Mouse (Mus musculus) cortical plate, adult 2 months (tissue): Measurements from ENCODE around the gene Ifngr2.

Source experiments
- CTCF ChIP-seq: fragments of 200-500 bp; IDR thresholded peaks from 2 replicates; pipeline ENCODE4 v1.5.1; 2011; ENCODE audit warnings: mild to moderate bottlenecking, control low read depth, low read length; ENCODE audit not compliant: insufficient read depth; ENCODE audit errors: extremely low read depth
- POLR2A ChIP-seq: fragments of 200-500 bp; IDR thresholded peaks from 2 replicates; pipeline ENCODE4 v1.6.1; 2011; ENCODE audit warnings: mild to moderate bottlenecking, low read length, control low read depth; ENCODE audit not compliant: insufficient read depth; ENCODE audit errors: extremely low read depth

DNA sequence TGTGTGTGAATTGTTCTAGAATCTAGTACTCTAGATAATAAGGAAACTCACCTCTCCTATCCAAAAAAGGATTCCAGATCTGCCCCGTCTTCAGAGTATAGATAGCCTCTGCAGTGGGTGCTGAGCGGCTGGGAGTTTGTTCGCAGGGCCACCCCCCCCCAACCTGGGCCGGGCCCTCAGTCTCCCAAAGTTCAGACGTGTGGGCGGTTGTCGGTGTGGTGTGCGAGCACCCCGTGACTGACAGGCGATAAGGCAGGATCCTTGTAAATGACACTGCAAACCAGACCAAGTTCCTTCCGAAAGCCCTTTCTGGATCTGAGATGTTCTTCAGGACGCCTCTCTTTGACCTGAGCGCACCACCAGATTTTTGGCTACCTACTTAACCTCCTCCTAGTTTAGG, 12.4 kb upstream of the Ifngr2 start:
- TF ChIP-seq CTCF (no peak), POLR2A (no peak)
